Mouse (Mus musculus): Measurements from ENCODE around the gene Lcmt2.

The Lcmt2 gene

DNA sequence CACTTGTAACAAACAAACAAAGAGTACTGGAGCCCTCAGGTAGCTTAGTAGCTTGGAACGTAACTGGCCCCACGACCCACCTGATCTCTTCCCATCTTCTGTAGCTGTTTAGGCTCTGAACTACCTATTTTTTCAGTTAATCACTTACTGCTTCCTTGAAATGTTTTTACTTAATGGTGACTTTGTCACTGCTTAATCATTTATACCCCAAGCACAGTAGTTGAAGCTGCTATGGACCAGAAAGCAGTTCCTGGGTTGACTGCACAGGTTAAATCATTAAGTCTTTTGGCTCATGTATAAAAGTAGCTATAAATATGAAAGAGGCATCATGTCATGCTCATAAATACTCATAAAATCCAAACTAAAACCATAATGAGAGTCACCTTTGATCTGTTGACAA, 25.0 kb downstream of the Lcmt2 start:
- no peak for DNase-seq (ENCODE audit: low spot score)

GRCm38 (mm10) chr2:121109695-121110094, 30.8 kb downstream of the Lcmt2 start, which contains the start of gene Tgm7:
Gene Tgm7, minus strand, starts transcription at chr2:121109795.
- no peak for DNase-seq (ENCODE audit: low spot score)

DNA sequence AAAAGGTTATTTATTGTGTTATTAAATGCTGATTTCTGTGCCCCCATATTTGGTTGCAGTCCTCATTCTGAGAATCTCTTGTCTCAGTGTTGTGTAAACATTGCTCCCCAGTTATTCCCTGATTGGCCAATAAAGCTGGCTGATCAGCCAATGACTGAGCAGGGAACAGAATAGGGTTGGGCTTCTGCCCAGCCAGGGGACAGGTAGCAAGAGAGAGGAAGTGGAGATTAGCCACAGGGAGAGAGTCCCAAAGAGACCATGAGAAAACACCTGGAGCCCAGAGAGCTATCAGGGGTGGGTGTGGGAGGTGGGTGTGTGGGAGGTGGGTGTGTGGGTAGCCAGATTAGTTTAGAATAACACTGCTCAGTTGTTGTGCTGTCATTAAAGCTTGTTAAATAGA, 34.5 kb downstream of the Lcmt2 start:
- DNase-seq (ENCODE audit: low spot score) = no peak

- peak; percentile 46 for DNase-seq (ENCODE audit: low spot score)
Measured at GRCm38 (mm10) chr2:121102051-121102450, 38.4 kb downstream of the Lcmt2 start.

GRCm38 (mm10) chr2:121089751-121090150, 50.7 kb downstream of the Lcmt2 start:
- DNase-seq (ENCODE audit: low spot score) = no peak

- no peak for DNase-seq (ENCODE audit: low spot score)
Measured at GRCm38 (mm10) chr2:121088507-121088906, 51.9 kb downstream of the Lcmt2 start.

- DNase-seq (ENCODE audit: low spot score) = no peak
Measured at GRCm38 (mm10) chr2:121085480-121086185, 54.8 kb downstream of the Lcmt2 start, which contains the start of gene Tgm5. Gene Tgm5, minus strand, starts transcription at chr2:121085841.

DNA sequence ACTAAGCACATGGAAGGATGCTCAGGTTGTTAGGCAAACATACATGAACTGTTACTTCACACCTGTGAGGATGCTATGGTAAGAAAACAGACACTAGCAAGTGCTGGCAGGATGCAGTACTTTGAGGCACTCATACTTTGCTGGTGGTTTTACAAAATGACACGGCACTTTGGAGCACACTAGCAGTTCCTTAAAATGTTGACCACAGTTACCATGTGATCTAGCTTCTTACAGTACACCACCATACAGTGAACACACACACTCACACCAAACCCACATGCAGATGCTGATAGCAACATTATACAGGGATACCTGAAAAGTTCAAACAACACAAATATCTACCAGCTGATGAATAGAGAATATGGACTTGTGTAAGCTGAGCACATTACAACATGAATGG, 57.8 kb downstream of the Lcmt2 start:
- no peak for DNase-seq (ENCODE audit: low spot score)

Data from left cerebral cortex, adult 11 months (tissue).